Mouse (Mus musculus): ENCODE results near the gene Dnah14. TPM values are rescaled to one million over a fixed set of nuclear protein-coding genes. Genes with fewer than 3 reads are reported as not detected.

Gene Dnah14
- polyA plus RNA-seq, 1 experiment from 2014 or later, result 0.93 TPM

- Histone ChIP-seq H3K4me2 (ENCODE audit: low read length) (no peak overlapping the region), H3K27me3 (ENCODE audit: control insufficient read depth, insufficient read depth, low read length) (no peaks in the 10 kb centered on the region), H3K27ac (replicated peaks; ENCODE audit: low read depth, low read length) (no peak overlapping the region), H3K4me3 (replicated peaks; ENCODE audit: low read depth, low read length) (no peak overlapping the region), H3K9ac (replicated peaks; ENCODE audit: low read length) (no peak overlapping the region), H3K4me1 (ENCODE audit: control insufficient read depth, insufficient read depth, low read length) (no peaks in the 10 kb centered on the region), H3K9me3 (ENCODE audit: control insufficient read depth, low read length) (no peaks in the 10 kb centered on the region), H3K36me3 (ENCODE audit: control insufficient read depth, insufficient read depth, low read length) (no peaks in the 10 kb centered on the region)
- DNase-seq (no peak), ATAC-seq (ENCODE audit: low FRiP score, low TSS enrichment) (no peak)
- 81% methylated on average over 9 of the region's 9 CpGs for WGBS
These were observed 6.9 kb upstream of the Dnah14 start for GRCm38 (mm10) chr1:181569447-181569846.

- 61% methylated on average over 8 of the region's 8 CpGs for WGBS
- DNase-seq, result peak; percentile 58
- no peaks in the 10 kb centered on the region for H3K36me3 ChIP-seq (ENCODE audit: control insufficient read depth, insufficient read depth, low read length)
These were observed 6.8 kb downstream of the Dnah14 start for GRCm38 (mm10) chr1:181583152-181583551.

DNA sequence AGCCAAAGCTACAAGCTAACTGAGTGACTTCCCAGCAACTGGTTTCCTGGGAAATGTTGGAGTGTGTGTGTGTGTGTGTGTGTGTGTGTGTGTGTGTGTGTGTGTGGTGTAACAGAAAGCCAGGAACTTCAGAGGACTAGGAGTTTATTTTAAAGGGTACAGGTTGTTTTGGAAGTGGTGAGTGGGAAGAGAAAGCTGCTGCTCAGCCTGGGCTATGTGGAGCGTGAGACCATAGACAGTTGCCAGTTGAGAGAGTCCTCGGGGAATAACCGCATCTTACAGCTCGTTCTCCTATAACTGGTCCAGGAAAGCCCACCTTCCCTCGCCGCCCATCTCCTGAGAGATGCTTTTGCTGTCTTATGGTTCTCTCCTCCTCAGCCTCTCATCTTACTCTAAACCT is 12.8 kb downstream of the Dnah14 start:
- Histone ChIP-seq H3K4me1 (ENCODE audit: control insufficient read depth, insufficient read depth, low read length) (no peaks in the 10 kb centered on the region), H3K9me3 (ENCODE audit: control insufficient read depth, low read length) (no peaks in the 10 kb centered on the region), H3K4me2 (ENCODE audit: low read length) (no peak overlapping the region), H3K27me3 (ENCODE audit: control insufficient read depth, insufficient read depth, low read length) (no peaks in the 10 kb centered on the region), H3K9ac (replicated peaks; ENCODE audit: low read length) (no peak overlapping the region), H3K27ac (replicated peaks; ENCODE audit: low read depth, low read length) (no peak overlapping the region), H3K4me3 (replicated peaks; ENCODE audit: low read depth, low read length) (no peak overlapping the region), H3K36me3 (ENCODE audit: control insufficient read depth, insufficient read depth, low read length) (no peaks in the 10 kb centered on the region)
- WGBS, result 88% methylated on average over 6 of the region's 6 CpGs
- no peak for ATAC-seq (ENCODE audit: low FRiP score, low TSS enrichment)
- DNase-seq, result no peak

More at GRCm38 (mm10) chr1:181583152-181583551, 6.8 kb downstream of the Dnah14 start:
- Histone ChIP-seq H3K9ac (replicated peaks; ENCODE audit: low read length) (no peak overlapping the region), H3K4me2 (ENCODE audit: low read length) (no peak overlapping the region), H3K27me3 (ENCODE audit: control insufficient read depth, insufficient read depth, low read length) (no peaks in the 10 kb centered on the region), H3K27ac (replicated peaks; ENCODE audit: low read depth, low read length) (no peak overlapping the region), H3K4me3 (replicated peaks; ENCODE audit: low read depth, low read length) (no peak overlapping the region), H3K4me1 (ENCODE audit: control insufficient read depth, insufficient read depth, low read length) (no peaks in the 10 kb centered on the region), H3K9me3 (ENCODE audit: control insufficient read depth, low read length) (no peaks in the 10 kb centered on the region)
- no peak for ATAC-seq (ENCODE audit: low FRiP score, low TSS enrichment)

GRCm38 (mm10) chr1:181599376-181599775 is 23.0 kb downstream of the Dnah14 start:
- Histone ChIP-seq H3K4me1 (ENCODE audit: control insufficient read depth, insufficient read depth, low read length) (no peaks in the 10 kb centered on the region), H3K27me3 (ENCODE audit: control insufficient read depth, insufficient read depth, low read length) (no peaks in the 10 kb centered on the region), H3K36me3 (ENCODE audit: control insufficient read depth, insufficient read depth, low read length) (no peaks in the 10 kb centered on the region), H3K4me3 (replicated peaks; ENCODE audit: low read depth, low read length) (no peak overlapping the region), H3K9ac (replicated peaks; ENCODE audit: low read length) (no peak overlapping the region), H3K4me2 (ENCODE audit: low read length) (no peak overlapping the region), H3K27ac (replicated peaks; ENCODE audit: low read depth, low read length) (no peak overlapping the region), H3K9me3 (ENCODE audit: control insufficient read depth, low read length) (no peaks in the 10 kb centered on the region)
- WGBS, result 50% methylated on average over 4 of the region's 4 CpGs
- DNase-seq, result no peak
- no peak for ATAC-seq (ENCODE audit: low FRiP score, low TSS enrichment)

DNA sequence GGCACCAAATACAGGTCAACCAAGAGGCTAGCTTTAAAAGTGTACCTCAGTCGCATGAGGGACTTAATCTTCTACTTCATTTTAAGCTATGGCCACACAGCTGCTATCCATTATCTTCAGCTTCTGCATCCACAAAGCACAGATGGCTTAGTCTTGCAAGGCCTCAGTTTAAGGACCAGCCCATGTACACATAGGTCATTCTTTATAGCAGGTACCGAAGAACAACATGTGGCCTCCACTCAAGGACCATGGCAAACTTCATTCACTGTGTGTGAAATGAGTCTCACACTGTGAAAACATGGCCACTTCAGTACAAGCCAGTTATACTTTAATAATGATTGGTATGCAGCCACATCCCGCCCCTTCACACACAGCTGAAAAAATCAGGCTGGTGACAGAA is 34.8 kb downstream of the Dnah14 start:
- Histone ChIP-seq H3K9ac (replicated peaks; ENCODE audit: low read length) (no peak overlapping the region), H3K27ac (replicated peaks; ENCODE audit: low read depth, low read length) (no peak overlapping the region), H3K9me3 (ENCODE audit: control insufficient read depth, low read length) (no peaks in the 10 kb centered on the region), H3K36me3 (ENCODE audit: control insufficient read depth, insufficient read depth, low read length) (no peaks in the 10 kb centered on the region), H3K4me1 (ENCODE audit: control insufficient read depth, insufficient read depth, low read length) (no peaks in the 10 kb centered on the region), H3K27me3 (ENCODE audit: control insufficient read depth, insufficient read depth, low read length) (no peaks in the 10 kb centered on the region), H3K4me3 (replicated peaks; ENCODE audit: low read depth, low read length) (no peak overlapping the region), H3K4me2 (ENCODE audit: low read length) (no peak overlapping the region)
- DNase-seq (no peak), ATAC-seq (ENCODE audit: low FRiP score, low TSS enrichment) (no peak)
- 78% methylated on average over 3 of the region's 3 CpGs for WGBS

- H3K9me3 ChIP-seq (ENCODE audit: control insufficient read depth, low read length), result no peaks in the 10 kb centered on the region
- ATAC-seq (ENCODE audit: low FRiP score, low TSS enrichment) (no peak), DNase-seq (peak; percentile 91)
- no peaks in the 10 kb centered on the region for H3K4me1 ChIP-seq (ENCODE audit: control insufficient read depth, insufficient read depth, low read length)
- WGBS, result 46% methylated on average over 11 of the region's 11 CpGs
- no peaks in the 10 kb centered on the region for H3K27me3 ChIP-seq (ENCODE audit: control insufficient read depth, insufficient read depth, low read length)
- no peak overlapping the region for H3K27ac ChIP-seq (replicated peaks; ENCODE audit: low read depth, low read length)
- no peak overlapping the region for H3K9ac ChIP-seq (replicated peaks; ENCODE audit: low read length)
- no peak overlapping the region for H3K4me2 ChIP-seq (ENCODE audit: low read length)
- no peak overlapping the region for H3K4me3 ChIP-seq (replicated peaks; ENCODE audit: low read depth, low read length)
- no peaks in the 10 kb centered on the region for H3K36me3 ChIP-seq (ENCODE audit: control insufficient read depth, insufficient read depth, low read length)
These were observed 39.6 kb downstream of the Dnah14 start for GRCm38 (mm10) chr1:181615866-181616491.

- Histone ChIP-seq H3K27me3 (ENCODE audit: control insufficient read depth, insufficient read depth, low read length) (no peaks in the 10 kb centered on the region), H3K4me1 (ENCODE audit: control insufficient read depth, insufficient read depth, low read length) (no peaks in the 10 kb centered on the region), H3K36me3 (ENCODE audit: control insufficient read depth, insufficient read depth, low read length) (no peaks in the 10 kb centered on the region), H3K4me3 (replicated peaks; ENCODE audit: low read depth, low read length) (no peak overlapping the region), H3K27ac (replicated peaks; ENCODE audit: low read depth, low read length) (no peak overlapping the region), H3K9me3 (ENCODE audit: control insufficient read depth, low read length) (no peaks in the 10 kb centered on the region), H3K4me2 (ENCODE audit: low read length) (no peak overlapping the region), H3K9ac (replicated peaks; ENCODE audit: low read length) (no peak overlapping the region)
- ATAC-seq (ENCODE audit: low FRiP score, low TSS enrichment) (no peak), DNase-seq (peak; percentile 18)
- 45% methylated on average over 5 of the region's 5 CpGs for WGBS
These were observed 41.0 kb downstream of the Dnah14 start for GRCm38 (mm10) chr1:181617332-181617731.

DNA sequence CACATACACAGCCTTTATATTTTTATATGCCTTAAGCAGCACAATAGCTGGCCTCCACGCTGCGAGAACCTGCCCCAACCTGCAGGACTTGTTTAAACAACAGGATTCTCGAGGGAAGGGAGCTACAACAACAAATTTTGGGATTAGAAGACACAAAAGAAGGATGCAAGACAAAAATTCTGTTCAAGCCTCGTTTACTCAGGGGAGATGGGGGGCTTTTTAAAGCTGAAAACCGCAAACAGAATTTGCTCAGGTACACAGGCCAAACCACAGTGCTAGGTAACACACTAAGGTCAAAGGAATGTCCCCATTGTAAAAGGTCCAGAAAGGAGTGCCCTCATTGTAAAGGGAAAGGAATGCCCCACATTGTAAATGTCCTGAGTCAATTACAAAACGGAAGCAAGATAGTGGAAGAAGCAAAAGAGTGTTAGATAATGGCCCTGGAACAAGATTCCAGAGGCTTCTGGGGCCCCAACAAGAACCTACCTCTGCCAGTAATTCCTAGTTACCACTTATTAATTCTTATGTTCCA is 46.9 kb downstream of the Dnah14 start:
- Histone ChIP-seq H3K27ac (replicated peaks; ENCODE audit: low read depth, low read length) (no peak overlapping the region), H3K36me3 (ENCODE audit: control insufficient read depth, insufficient read depth, low read length) (no peaks in the 10 kb centered on the region), H3K9me3 (ENCODE audit: control insufficient read depth, low read length) (no peaks in the 10 kb centered on the region), H3K4me3 (replicated peaks; ENCODE audit: low read depth, low read length) (no peak overlapping the region), H3K4me1 (ENCODE audit: control insufficient read depth, insufficient read depth, low read length) (no peaks in the 10 kb centered on the region), H3K4me2 (ENCODE audit: low read length) (no peak overlapping the region), H3K27me3 (ENCODE audit: control insufficient read depth, insufficient read depth, low read length) (no peaks in the 10 kb centered on the region), H3K9ac (replicated peaks; ENCODE audit: low read length) (no peak overlapping the region)
- 71% methylated on average over 6 of the region's 6 CpGs for WGBS
- DNase-seq (no peak), ATAC-seq (ENCODE audit: low FRiP score, low TSS enrichment) (no peak)

DNA sequence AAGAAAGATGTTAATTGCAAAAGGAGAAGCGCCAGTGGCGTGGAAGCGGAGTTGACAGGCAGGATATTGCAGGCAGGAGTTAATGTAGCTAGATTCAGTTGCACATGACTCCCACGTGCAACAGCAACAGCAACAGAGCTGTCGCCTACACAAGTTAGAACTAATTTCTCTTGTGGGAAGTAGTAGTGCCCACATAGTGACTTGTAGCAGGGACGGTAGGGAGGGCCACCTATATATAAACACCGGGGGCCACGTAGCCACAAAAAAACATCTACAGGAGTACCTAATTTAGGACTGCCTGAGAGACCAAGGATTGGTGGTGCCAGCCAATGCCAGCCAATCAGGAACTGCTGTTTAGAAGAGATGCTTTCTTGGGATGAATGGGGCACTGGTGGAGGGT is 48.5 kb downstream of the Dnah14 start:
- DNase-seq (no peak), ATAC-seq (ENCODE audit: low FRiP score, low TSS enrichment) (no peak)
- Histone ChIP-seq H3K4me2 (ENCODE audit: low read length) (no peak overlapping the region), H3K27me3 (ENCODE audit: control insufficient read depth, insufficient read depth, low read length) (no peaks in the 10 kb centered on the region), H3K9ac (replicated peaks; ENCODE audit: low read length) (no peak overlapping the region), H3K9me3 (ENCODE audit: control insufficient read depth, low read length) (no peaks in the 10 kb centered on the region), H3K36me3 (ENCODE audit: control insufficient read depth, insufficient read depth, low read length) (no peaks in the 10 kb centered on the region), H3K4me3 (replicated peaks; ENCODE audit: low read depth, low read length) (no peak overlapping the region), H3K27ac (replicated peaks; ENCODE audit: low read depth, low read length) (no peak overlapping the region), H3K4me1 (ENCODE audit: control insufficient read depth, insufficient read depth, low read length) (no peaks in the 10 kb centered on the region)
- WGBS, result 92% methylated on average over 8 of the region's 8 CpGs
